Mouse (Mus musculus) embryo, embryonic 10.5 days (tissue): ENCODE results near the gene Sez6l2.

Experiments used
- DNase-seq: peaks from one replicate; pipeline ENCODE4 v3.0.0-alpha.2; 2015; ENCODE audit warnings: low spot score

Gene Sez6l2

DNA sequence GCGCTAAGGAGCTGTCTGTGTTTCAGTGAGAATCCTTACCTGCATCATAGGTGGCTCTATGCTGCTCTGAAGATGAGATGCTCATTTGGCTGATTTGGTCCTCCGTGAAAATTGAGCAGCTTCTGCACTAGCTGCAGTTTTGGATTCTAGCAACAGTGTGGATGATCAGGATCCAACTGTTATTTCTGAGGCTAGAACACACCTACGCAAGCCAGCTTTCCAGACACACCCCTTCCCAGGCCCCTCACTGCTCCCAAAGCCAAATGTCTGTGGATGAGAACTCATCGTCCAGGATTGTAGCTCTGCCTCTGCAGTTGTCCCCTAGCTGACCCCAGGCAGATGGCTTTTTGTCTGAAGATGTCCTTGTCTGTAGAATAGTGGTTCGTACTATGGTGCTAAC lies 10.7 kb downstream of the Sez6l2 start:
- DNase-seq, result no peak

DNA sequence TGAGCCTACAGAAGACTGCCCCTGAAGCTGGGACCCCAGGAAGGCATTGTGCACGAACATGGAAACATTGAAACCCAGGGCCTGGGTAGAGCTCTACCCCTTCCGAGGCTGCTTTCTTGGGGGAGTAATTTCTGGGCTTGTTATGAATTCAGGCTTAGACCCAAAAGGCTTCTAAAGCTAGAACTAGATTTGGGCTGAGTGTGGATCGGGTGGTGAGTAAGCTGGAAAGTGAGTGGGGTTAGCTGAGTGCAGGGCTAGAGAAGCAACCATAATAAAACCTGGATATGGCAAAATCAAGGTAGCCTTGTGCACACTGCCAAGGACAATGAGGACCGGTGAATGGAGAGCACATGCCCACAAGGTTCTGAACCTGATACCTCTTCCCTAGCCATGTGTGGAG lies 11.6 kb downstream of the Sez6l2 start:
- no peak for DNase-seq

DNA sequence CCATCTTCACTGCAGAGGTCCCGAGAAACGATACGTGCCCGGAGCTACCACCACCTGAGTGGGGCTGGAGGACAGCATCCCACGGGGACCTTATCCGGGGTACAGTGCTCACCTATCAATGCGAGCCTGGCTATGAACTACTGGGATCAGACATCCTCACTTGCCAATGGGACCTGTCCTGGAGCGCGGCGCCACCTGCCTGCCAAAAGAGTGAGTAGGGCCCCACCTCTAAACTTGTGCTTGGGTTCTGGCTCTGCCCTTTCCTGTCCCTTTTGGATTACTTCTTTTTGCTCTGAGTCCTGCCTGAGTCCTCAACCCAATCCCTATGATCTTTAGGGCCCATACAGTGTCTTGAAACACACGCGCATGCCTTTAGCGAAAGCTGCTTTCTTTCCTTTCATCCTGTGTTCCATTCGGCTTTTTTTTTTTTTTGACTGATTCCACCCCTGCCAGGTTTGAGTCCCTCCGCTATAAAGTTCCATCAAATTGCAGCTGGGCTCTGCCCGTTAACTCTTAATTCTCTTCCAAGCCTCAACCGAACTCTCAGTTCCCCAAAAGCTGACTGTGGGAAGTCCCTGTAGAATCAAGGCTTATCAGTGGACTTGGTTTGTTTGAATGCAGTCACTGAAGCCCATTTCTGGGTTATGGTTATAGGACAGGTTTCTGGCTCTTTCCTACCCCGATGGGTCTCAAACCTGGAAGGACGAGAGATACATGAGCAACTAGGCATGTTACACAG lies 13.4 kb downstream of the Sez6l2 start:
- peak; percentile 56 for DNase-seq

DNA sequence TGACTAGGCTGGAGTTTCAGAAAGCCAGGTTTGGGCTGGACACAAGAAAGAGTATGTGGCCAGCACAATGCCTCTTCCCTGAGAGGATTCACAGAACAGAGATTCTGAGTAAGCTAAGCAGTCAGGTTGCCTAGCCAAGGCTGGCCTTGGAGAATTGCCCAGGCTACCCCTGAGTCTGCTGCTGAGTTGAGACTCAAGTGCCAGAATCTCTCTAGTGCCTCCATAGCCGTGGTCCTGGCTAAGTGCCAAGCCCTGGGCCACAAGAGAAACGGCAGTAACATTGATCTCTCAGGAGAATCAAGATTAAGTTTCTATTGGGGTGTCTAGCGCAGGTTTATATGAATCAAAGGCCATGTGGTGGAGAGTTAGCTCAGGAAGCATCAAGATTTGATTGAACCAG lies 15.2 kb downstream of the Sez6l2 start:
- no peak for DNase-seq

DNA sequence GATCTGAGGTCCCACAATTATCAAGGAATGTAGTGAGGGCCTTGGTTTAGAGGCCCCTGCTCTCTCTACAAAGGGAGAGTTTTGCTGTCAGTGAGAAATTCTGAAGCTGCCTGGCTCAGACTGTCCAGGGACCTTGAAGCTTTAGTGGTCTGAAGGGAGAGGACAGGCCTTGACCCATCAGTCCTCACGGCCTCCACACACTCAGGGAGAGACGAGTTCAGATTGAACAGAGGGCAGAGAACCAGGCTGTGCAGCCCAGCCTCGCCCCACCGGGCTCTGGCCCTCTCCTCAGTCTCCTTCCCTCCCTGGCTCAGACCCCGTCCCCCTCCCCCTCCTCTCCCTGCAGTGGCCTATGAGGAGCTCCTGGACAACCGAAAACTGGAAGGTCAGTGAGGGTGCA lies 17.0 kb downstream of the Sez6l2 start:
- DNase-seq, result no peak

DNA sequence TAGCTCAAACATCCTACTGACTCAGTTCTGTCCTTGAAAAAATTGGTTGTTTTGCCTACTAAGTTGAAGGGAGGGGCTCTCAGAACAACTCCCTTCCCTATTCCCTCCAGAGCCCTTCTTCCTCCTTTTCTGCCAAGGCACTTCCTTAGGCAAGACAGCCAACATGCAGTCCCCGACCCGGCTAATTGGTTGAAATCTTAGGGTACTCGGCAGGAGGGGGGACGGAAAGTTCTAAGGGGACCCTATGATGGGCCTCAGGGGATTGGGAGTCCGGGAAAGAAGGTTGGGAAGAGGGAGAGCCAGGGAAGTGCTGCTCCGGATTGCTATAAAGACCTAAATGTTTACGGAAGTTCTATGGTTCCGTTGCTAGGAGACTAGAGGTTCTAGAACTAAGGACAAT lies 25.1 kb downstream of the Sez6l2 start:
- DNase-seq, result no peak

DNA sequence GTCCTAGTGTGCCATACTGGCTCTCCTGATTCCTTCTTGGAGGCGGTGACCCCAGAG lies 25.4 kb downstream of the Sez6l2 start, which contains the start of gene Cdipt:
Gene Cdipt (plus strand): TSS at position 22 of the 57 bp plus-strand sequence.
- DNase-seq, result no peak

DNA sequence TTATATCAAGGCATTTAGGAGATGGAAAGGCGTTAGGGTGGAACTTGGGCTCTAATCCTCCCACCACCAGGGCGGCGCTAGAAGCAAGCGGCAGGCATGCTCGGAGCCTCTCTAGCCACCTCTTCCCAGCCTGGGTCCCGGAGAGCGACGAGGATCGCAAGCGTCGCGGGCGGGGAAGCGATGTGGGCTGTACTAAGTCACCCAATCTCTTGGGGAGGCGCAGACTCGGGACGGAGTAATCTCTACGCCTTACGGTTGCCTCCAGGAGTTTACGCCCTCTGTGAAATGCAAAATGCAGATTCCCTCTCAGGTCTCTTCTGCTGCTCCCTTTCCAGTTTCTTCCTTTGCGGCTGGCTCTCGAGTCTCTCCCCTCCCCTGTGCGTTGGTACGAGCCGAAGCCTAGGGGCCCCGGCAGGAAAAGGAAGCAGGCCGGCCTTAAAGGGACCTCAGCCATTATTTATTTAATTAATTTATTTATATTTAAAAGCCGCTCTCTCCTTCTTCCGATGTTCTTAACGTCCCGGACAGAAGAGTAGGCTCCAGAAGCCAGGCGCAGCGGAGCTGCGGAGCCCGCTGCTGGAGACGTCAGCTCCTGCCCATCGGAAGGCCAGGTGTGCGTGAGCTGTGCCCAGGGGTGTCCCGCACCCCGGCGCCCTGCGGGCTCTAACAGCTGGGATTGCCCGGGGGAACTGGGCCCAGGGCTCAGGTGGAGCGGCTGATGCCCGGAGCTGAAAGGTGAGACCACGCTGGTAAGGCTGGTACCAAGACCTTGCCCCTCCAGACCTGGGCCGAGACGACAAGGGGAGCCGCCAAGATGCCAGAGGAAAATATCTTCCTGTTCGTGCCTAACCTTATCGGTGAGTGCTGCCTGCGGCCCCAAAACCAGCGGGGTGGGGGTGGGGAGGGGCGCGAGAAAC lies 25.8 kb downstream of the Sez6l2 start, which contains the start of gene Cdiptos:
Gene Cdiptos (minus strand): TSS at position 149 of the 917 bp plus-strand sequence.
- DNase-seq, result peak; percentile 98

DNA sequence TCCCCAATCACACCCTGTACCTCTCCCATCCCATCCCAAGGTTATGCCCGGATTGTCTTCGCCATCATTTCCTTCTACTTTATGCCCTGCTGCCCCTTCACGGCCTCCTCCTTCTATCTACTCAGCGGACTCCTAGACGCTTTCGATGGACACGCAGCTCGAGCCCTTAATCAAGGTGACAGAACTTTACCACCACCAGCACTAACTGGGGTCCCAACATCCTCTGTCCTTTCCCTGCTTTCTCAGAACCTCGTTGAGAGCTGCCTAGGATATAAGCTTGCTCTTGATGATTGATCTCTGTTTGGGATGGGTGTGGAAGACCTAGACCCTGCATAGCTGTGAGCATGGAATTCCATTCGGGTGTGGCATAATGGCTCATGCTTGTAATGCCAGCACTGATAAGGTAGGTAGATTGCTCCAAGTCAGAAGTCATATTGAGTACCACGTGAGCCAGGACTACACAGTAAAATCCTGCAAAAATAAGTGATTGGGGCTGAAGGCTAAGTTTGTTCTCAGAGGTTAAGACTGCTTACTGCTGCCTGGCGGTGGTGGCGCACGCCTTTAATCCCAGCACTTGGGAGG lies 26.6 kb downstream of the Sez6l2 start:
- DNase-seq, result peak; percentile 18

DNA sequence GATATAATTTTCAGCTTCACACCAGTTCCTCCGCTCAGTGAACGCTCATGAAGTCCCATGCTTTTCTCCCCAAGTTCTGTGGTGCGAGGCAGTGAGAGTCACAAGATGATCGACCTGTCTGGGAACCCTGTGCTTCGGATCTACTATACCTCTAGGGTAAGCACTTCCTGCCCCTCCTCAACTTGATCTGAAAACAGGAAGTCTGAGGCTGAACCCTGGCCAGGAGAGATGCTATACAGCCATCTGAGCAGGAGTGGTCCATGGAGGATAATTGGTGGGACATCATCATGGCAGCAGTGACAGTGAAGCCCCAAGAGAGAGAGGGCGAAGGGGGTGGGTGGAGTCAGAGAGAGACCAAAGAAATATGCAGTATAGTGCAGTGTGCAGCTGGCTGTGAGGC lies 28.5 kb downstream of the Sez6l2 start:
- no peak for DNase-seq

DNA sequence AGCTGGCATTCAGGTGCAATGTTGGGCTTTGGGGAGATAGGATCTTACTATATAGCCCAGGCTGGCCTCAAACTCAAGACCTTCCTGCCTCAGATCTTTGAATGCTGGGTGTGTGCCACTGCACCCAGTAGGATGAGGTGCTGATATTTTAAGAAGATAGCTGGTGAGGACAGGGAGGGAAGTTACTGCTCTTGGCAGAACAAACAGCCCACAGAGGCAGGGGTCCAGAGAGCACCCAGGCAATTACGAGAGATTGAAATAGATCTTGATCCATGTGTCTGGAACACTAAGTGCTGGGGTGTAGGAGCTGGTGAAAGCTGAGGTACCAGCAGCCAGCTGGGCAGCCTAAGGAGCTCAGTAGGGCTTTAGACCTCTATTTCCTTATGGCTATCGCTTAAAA lies 31.2 kb downstream of the Sez6l2 start:
- DNase-seq, result no peak

DNA sequence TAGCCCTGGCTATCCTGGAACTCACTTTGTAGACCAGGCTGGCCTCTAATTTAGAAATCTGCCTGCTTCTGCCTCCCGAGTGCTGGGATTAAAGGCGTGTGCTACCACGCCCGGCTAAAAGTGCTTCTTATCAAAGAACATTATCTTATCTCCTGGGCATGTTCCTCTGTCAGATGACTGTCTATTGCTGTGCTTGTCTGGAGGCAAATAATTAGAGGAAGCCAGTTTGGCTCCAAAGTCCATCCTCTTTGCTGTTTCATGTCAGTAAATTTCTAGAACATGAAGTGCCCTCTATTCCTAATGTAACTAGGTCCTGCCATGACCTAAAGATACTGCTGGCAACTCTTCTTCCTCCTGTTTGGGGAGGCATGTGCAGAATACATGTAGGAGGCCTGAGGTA lies 31.7 kb downstream of the Sez6l2 start:
- DNase-seq, result no peak

DNA sequence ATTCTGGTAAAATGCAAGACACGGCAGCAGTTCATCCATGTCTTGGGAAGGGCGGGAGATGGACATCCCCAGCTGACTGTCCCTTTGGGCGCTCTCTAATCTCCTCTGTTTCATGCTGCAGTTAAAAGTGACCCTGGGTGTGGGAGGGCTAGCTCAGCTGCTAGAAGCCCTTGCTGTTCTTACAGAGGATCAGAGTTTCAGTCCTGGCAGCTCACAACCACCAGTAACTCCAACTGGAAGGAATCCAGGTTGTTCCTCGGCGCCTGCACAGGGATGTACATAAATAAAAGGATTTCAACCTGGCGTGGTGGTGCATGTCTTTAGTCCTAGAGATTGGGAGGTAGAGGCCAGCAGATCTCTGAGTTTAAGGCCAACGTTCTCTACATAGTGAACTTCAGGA lies 32.8 kb downstream of the Sez6l2 start:
- no peak for DNase-seq

DNA sequence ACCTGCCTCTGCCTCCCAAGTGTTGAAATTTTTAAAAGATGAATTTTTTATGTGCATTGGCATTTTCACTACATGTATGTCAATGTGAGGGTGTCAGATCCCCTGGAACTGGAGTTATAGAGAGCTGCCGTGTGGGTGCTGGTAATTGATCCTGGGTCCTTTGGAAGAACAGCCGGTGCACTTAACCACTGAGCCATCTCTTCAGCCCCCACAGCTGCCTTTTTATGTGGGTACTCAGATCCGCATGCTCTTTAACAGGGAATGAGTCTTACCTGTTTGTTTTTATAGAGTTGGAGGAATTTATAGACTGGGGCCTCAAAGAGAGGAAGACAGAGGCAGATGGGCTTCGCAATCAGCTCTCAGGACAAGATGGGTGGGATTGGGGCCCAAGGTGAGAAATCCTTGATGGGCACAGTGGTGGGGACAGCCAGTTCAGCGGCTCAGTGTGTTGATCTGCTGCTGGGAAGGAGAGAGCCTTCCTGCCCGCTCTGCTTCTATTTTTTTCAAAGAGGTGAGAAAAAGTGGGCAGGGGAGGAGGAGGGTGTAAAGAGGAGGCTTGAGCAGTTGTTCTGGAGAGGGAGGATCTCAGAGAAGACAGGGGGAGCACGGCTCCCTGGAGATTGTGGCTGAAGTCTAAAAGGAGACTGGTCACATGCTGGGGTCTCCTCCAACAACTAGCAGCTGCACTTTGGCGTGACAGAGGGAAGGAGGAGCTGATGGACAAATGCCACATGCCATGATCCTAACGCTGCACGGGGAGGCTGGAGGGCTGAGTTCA lies 34.5 kb downstream of the Sez6l2 start:
- no peak for DNase-seq

DNA sequence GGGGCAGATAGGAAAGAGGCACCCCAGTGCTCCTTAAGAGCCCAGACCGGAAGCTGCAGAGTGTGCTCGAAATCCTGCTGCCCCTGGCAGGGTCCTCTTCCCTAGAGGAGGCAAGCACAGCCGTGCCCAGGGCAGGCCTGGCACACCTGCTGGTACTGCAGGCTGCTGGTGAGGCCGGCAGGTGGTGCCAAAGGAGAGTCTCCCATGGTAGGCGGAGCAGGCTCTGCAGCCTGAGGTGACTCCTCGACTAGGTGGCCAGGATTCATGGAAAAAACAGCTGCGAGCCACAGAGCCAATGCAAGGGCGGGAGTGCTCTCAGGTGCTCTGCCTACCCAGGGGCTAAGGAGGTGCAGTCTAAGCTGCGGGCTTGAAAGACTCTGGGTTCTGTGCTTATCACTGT lies 36.0 kb downstream of the Sez6l2 start:
- peak; percentile 6 for DNase-seq

DNA sequence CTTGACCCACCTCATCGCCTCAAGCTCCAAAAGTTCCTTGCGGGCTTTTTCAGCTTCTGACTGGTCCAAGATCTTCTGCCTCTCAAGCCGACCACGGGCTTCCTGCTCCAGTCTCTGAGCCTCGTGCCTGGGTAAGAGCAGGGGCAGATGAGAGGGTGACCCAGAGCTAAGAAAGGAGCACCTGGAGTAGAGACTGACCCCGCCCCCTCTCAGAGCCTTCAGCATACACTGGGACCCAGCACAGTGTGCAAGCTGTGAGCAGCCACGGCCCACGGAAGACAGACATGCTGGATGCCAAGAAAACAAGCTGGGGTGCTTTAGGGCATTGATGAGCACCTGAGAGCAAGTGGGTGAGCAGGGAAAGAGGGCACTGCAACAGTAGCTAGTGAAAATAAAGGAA lies 38.5 kb downstream of the Sez6l2 start:
- no peak for DNase-seq

DNA sequence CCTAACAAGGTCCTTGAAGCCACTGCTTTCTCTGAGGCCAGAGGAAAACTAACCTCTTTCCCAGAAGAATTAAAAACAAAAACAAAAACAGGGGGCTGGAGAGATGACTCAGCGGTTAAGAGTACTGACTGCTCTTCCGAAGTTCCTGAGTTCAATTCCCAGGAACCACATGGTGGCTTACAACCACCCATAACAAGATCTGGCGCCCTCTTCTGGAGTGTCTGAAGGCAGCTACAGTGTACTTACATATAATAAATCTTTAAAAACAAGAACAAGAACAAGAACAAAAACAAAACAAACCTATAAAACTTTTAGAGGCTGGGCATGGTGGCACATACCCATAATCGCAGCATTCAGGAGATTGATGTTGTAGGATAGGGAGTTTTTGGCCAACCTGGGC lies 46.1 kb downstream of the Sez6l2 start:
- DNase-seq, result no peak

DNA sequence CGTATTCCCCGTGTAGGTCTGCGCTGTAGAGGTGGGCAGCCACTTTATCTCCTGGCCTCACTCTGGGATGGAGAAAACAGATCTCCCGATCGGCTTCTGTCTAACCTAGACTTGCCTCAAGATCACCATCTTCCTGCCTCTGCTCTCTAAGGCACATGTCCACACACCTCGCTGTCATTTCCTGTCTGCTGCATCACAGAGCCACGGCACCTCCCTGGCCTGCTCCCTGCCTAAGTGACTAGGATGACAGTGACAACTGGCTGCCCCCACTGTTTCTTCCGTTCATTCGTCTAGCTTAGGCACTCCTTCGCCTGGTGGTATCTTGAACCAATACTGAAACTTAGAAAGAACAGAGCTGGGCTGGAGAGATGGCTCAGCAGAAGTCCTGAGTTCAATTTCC lies 49.2 kb downstream of the Sez6l2 start:
- DNase-seq, result no peak

DNA sequence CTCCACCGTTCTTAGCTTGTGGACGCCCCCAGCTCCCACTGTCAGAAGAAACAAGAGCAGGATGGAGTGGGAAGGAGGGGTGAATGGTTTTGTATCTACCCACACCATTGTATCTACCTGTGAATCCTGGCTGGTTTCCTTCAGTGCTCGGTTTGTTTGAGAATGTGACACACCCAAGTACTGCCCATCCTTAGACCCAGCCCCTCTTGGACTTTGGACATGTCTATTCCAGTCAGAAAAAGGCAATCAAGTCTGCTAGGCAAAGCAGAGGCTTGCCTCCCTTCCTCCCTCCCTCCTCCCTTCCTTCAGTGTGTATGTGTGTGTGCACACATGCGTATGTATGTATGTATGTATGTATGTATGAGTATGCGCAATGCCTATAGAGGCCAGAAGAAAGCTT lies 53.3 kb downstream of the Sez6l2 start:
- DNase-seq, result no peak

DNA sequence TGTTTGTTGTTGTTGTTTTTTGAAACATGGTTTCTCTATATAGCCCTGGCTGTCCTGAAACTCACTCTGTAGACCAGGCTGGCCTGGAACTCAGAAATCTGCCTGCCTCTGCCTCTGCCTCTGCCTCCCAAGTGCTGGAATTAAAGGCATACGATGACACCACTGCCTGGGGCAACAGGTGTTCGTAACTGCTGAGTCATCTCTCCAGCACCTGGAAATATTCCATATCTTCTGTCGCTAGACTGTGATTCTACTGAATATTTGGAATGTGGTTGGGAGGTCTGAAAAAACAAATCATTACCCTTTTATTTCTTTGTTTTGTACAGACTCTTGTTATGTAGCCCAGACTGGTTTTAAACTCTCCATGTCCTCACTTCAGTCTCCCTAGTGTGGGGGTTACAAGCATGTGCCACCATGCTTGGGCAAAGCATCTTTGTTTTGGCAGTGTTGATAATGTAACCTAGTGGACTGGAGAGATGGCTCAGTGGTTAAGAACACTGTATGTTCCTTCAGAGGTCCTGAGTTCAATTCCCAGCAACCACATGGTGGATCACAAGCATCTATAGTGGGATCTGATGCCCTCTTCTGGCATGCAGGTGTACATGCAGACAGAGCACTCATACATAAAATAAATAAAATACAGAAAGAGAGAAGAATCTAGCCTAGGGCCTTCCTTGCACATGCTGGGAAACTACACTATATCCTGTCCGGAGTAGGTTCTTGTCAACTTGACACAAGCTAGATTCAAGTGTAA lies 53.9 kb downstream of the Sez6l2 start:
- no peak for DNase-seq

DNA sequence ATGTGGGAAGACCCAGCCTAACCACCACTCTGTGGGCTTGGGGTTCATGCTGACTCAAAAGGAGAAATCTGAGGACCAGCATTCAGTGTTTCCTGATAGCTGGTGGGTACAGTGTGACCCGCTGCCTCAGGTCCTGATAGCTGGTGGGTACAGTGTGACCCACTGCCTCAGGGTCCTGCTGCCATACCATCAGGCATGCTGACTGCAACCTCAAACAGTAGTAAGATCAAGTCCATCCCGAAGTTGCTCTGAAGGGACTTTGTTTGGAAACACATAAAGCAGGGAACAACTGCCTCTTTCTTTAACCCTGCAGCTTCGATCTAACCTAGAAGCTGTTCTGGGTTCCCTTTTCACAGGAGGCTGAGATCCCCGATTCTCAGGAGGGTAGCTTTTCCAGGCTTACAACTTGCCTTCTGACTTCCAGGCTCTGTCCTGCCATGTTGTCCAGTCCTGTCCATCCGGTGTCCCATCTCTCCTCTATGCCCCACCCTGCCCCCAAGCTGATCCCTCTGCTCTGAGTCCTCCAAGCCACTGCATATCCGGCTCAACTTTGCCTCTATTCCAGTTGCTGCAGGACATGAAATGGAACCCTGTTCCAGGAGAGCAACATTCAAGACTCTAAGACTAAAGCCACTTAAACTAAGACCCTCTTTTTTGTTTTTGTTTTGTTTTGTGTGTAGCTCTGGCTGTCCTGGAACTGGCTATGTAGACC lies 57.1 kb downstream of the Sez6l2 start:
- no peak for DNase-seq
